Mouse (Mus musculus): ENCODE measurements around the gene Tpst2.

DNA sequence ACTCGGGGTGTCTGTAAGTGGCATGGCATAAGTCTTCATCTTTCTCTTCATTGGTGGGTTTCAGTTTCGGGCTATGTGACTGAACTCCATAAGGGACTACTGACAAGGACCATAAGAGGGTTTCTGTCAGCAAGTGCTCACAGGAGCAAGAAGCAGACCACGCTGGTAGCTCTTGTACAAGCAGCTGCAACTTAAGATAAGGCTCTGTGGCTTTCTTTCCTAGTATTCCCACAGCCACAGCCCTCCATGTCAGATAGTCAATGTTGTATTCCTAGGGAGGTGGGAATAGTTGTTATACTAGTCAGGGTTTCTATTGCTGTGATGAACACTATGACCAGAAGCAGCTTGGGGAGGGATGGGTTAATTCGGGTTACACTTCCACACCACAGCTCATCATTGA, 83.0 kb downstream of the Tpst2 start:
- TF ChIP-seq CTCF (IDR thresholded peaks at IDR 0.05; ENCODE audit: low read depth) (no peak), EP300 (IDR thresholded peaks at IDR 0.05; ENCODE audit: low read depth) (peak; percentile 88)

Measured in liver, postnatal 0 days (tissue).